Mouse (Mus musculus): Measurements from ENCODE around the gene Arhgef17.

DNA sequence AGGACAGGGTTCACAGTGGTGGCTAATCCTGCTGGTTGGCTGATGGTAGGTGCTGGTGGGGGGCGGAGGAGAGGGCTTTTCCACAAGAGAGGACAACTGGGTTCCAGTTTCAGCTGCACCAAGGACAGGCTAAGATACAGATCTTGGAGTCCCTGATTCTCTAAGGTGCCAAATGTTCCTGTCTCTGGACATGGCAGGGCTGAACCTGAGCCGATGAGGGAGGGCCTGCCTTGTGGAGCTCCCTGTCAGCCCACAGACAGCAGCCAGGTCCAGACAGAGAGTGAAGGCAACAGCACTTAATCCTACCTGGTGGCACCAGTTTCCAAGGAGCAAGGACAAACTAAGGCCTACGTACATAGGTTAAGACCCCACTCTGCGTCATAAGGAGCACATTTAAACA lies 47.4 kb downstream of the Arhgef17 start:
- TF ChIP-seq CTCF (IDR thresholded peaks at IDR 0.05; ENCODE audit: borderline replicate concordance, extremely low read depth, insufficient read depth, insufficient read length) = no peak
- TF ChIP-seq POLR2A (IDR thresholded peaks at IDR 0.05; ENCODE audit: borderline replicate concordance, extremely low read depth, insufficient read depth, insufficient read length, poor library complexity, severe bottlenecking) = no peak

Measured in brain, embryonic 14.5 days (tissue).